Mouse (Mus musculus) midbrain, embryonic 10.5 days (tissue): ENCODE measurements around the gene Fes. TPM values are rescaled to one million over a fixed set of nuclear protein-coding genes. Genes with fewer than 3 reads are reported as not detected.

Experiments
- DNase-seq: peaks from one replicate; pipeline ENCODE4 v3.0.0-alpha.2; 2017; ENCODE audit warnings: low spot score
- H3K27ac ChIP-seq: fragments of 300-500 bp; sonication (generic); replicated peaks from 2 replicates; pipeline ENCODE4 v1.5.1; 2016; ENCODE audit warnings: mild to moderate bottlenecking
- H3K27me3 ChIP-seq: fragments of 300-500 bp; sonication (generic); 2 replicates; pipeline ENCODE4 v1.6.1; 2016; ENCODE audit warnings: low read depth, mild to moderate bottlenecking; ENCODE audit not compliant: poor library complexity, severe bottlenecking
- H3K36me3 ChIP-seq: fragments of 300-500 bp; sonication (generic); 2 replicates; pipeline ENCODE4 v1.6.1; 2016; ENCODE audit warnings: mild to moderate bottlenecking, moderate library complexity
- H3K4me1 ChIP-seq: fragments of 300-500 bp; sonication (generic); 2 replicates; pipeline ENCODE4 v1.6.1; 2016
- H3K4me3 ChIP-seq: fragments of 300-500 bp; sonication (generic); 2 replicates; pipeline ENCODE4 v1.5.1; 2016; ENCODE audit warnings: mild to moderate bottlenecking, moderate library complexity
- H3K9me3 ChIP-seq: fragments of 300-500 bp; sonication (generic); replicated peaks from 2 replicates; pipeline ENCODE4 v1.6.1; 2016; ENCODE audit warnings: mild to moderate bottlenecking
- WGBS: fragments of 180-500 bp; shearing (Covaris S2); methylation state at CpG from one replicate; pipeline ENCODE4 v1.1.7; 2016; 5-methylcytosine and 5-hydroxymethylcytosine counted together
- polyA plus RNA-seq: library from polyadenylated mRNA; unstranded; fragments of >200 nt; fragmentation: Nextera tagmentation; extraction: Ambion mirVana; gene quantifications from 2 replicates; pipeline ENCODE4 v1.2.1, GENCODE M21; 2016

Gene Fes
- polyA plus RNA-seq, 1 experiment from 2014 or later = 9.1 TPM

GRCm38 (mm10) chr7:80382919-80383318, 4.8 kb downstream of the Fes start:
- Histone ChIP-seq H3K4me3 (no peak overlapping the region), H3K9me3 (no peaks in the 10 kb centered on the region), H3K36me3 (no peaks in the 10 kb centered on the region), H3K4me1 (peaks cover 28% of the 10 kb centered on the region), H3K27ac (no peak overlapping the region), H3K27me3 (peaks cover 54% of the 10 kb centered on the region)
- DNase-seq = no peak
- WGBS = 72% methylated on average over 11 of the region's 11 CpGs

- Histone ChIP-seq H3K36me3 (no peaks in the 10 kb centered on the region), H3K4me3 (no peak overlapping the region), H3K27ac (no peak overlapping the region), H3K4me1 (peaks cover 19% of the 10 kb centered on the region), H3K27me3 (peaks cover 39% of the 10 kb centered on the region), H3K9me3 (no peaks in the 10 kb centered on the region)
- peak; percentile 36 for DNase-seq
- 63% methylated on average over 13 of the region's 13 CpGs for WGBS
Measured at GRCm38 (mm10) chr7:80379531-80379930, 8.2 kb downstream of the Fes start.

GRCm38 (mm10) chr7:80377471-80377870, 10.3 kb downstream of the Fes start:
- WGBS = 37% methylated on average over 6 of the region's 6 CpGs

GRCm38 (mm10) chr7:80376192-80376591, 11.6 kb downstream of the Fes start:
- WGBS = 79% methylated on average over 10 of the region's 10 CpGs
- Histone ChIP-seq H3K36me3 (no peaks in the 10 kb centered on the region), H3K9me3 (no peaks in the 10 kb centered on the region)

More at GRCm38 (mm10) chr7:80377471-80377870, 10.3 kb downstream of the Fes start:
- DNase-seq = peak; percentile 65
- Histone ChIP-seq H3K9me3 (no peaks in the 10 kb centered on the region), H3K27me3 (peaks cover 24% of the 10 kb centered on the region), H3K4me1 (peaks cover 14% of the 10 kb centered on the region), H3K36me3 (no peaks in the 10 kb centered on the region), H3K27ac (no peak overlapping the region), H3K4me3 (no peak overlapping the region)

GRCm38 (mm10) chr7:80375376-80376039, 12.2 kb downstream of the Fes start:
- 92% methylated on average over 9 of the region's 9 CpGs for whole genome bisulfite sequencing
- H3K27me3 ChIP-seq = peaks cover 4% of the 10 kb centered on the region; the same call in 1 of the 2 replicates
- H3K9me3 ChIP-seq = no peaks in the 10 kb centered on the region
- peaks cover 9% of the 10 kb centered on the region for H3K4me1 ChIP-seq
- no peaks in the 10 kb centered on the region for H3K36me3 ChIP-seq
- DNase-seq = no peak
- no peak overlapping the region for H3K4me3 ChIP-seq
- no peak overlapping the region for H3K27ac ChIP-seq

More at GRCm38 (mm10) chr7:80376192-80376591, 11.6 kb downstream of the Fes start:
- Histone ChIP-seq H3K4me3 (no peak overlapping the region), H3K27me3 (peaks cover 11% of the 10 kb centered on the region), H3K4me1 (peaks cover 8% of the 10 kb centered on the region), H3K27ac (no peak overlapping the region)
- DNase-seq = no peak

- H3K27ac ChIP-seq = no peak overlapping the region
- H3K9me3 ChIP-seq = no peaks in the 10 kb centered on the region
- 87% methylated on average over 3 of the region's 3 CpGs for WGBS
- H3K36me3 ChIP-seq = no peaks in the 10 kb centered on the region
- H3K4me1 ChIP-seq = peaks cover 17% of the 10 kb centered on the region
- DNase-seq = no peak
- 0 out of 2 replicates have a peak, but pooled peaks cover 3% of the 10 kb centered on the region for H3K27me3 ChIP-seq
- H3K4me3 ChIP-seq = no peak overlapping the region
Measured at GRCm38 (mm10) chr7:80374733-80375132, 13.0 kb downstream of the Fes start.

GRCm38 (mm10) chr7:80374280-80374679, 13.5 kb downstream of the Fes start:
- WGBS = 63% methylated on average over 3 of the region's 3 CpGs
- Histone ChIP-seq H3K9me3 (no peaks in the 10 kb centered on the region), H3K4me1 (peaks cover 21% of the 10 kb centered on the region), H3K27ac (no peak overlapping the region), H3K36me3 (no peaks in the 10 kb centered on the region), H3K4me3 (no peak overlapping the region), H3K27me3 (no peaks in the 10 kb centered on the region)
- no peak for DNase-seq

- no peak overlapping the region for H3K27ac ChIP-seq
- WGBS = 88% methylated on average over 12 of the region's 12 CpGs
- no peaks in the 10 kb centered on the region for H3K36me3 ChIP-seq
- no peaks in the 10 kb centered on the region for H3K9me3 ChIP-seq
- peaks cover 25% of the 10 kb centered on the region for H3K4me1 ChIP-seq
- H3K27me3 ChIP-seq = no peaks in the 10 kb centered on the region
- no peak for DNase-seq
- H3K4me3 ChIP-seq = no peak overlapping the region
Measured at GRCm38 (mm10) chr7:80373850-80374249, 13.9 kb downstream of the Fes start.

- no peaks in the 10 kb centered on the region for H3K27me3 ChIP-seq
- 84% methylated on average over 4 of the region's 4 CpGs for whole genome bisulfite sequencing
- no peaks in the 10 kb centered on the region for H3K9me3 ChIP-seq
- peaks cover 4% of the 10 kb centered on the region for H3K36me3 ChIP-seq
- H3K4me1 ChIP-seq = peaks cover 25% of the 10 kb centered on the region
- no peak overlapping the region for H3K27ac ChIP-seq
- no peak for DNase-seq
- H3K4me3 ChIP-seq = no peak overlapping the region
Measured at GRCm38 (mm10) chr7:80373352-80373751, 14.4 kb downstream of the Fes start.

GRCm38 (mm10) chr7:80372667-80373066, 15.1 kb downstream of the Fes start:
- no peaks in the 10 kb centered on the region for H3K27me3 ChIP-seq
- H3K4me3 ChIP-seq = no peak overlapping the region
- 63% methylated on average over 2 of the region's 2 CpGs for WGBS
- H3K36me3 ChIP-seq = peaks cover 11% of the 10 kb centered on the region
- no peaks in the 10 kb centered on the region for H3K9me3 ChIP-seq
- DNase-seq = no peak
- H3K4me1 ChIP-seq = peaks cover 25% of the 10 kb centered on the region
- H3K27ac ChIP-seq = no peak overlapping the region

- no peak for DNase-seq
- 82% methylated on average over 3 of the region's 3 CpGs for WGBS
- peaks cover 25% of the 10 kb centered on the region for H3K4me1 ChIP-seq
Measured at GRCm38 (mm10) chr7:80372166-80372565, 15.6 kb downstream of the Fes start.

GRCm38 (mm10) chr7:80371041-80371751, 16.6 kb downstream of the Fes start, which contains the start of gene Man2a2:
Gene Man2a2, minus strand, starts transcription at chr7:80371375.
- Histone ChIP-seq H3K9me3 (no peaks in the 10 kb centered on the region), H3K27ac (peak within 1 kb of the TSS; percentile 93), H3K36me3 (peaks cover 25% of the 10 kb centered on the region), H3K27me3 (no peaks in the 10 kb centered on the region), H3K4me1 (peaks cover 20% of the 10 kb centered on the region), H3K4me3 (peak within 1 kb of the TSS; percentile 96)
- WGBS = under 1% methylated on average over 86 of the region's 86 CpGs
- DNase-seq = peak; percentile 69

More at GRCm38 (mm10) chr7:80372166-80372565, 15.6 kb downstream of the Fes start:
- Histone ChIP-seq H3K36me3 (peaks cover 16% of the 10 kb centered on the region), H3K27me3 (no peaks in the 10 kb centered on the region), H3K9me3 (no peaks in the 10 kb centered on the region), H3K27ac (no peak overlapping the region), H3K4me3 (no peak overlapping the region)

GRCm38 (mm10) chr7:80370649-80371040, 17.1 kb downstream of the Fes start:
- no peaks in the 10 kb centered on the region for H3K9me3 ChIP-seq
- H3K27ac ChIP-seq = peak overlapping the region; percentile 93
- H3K36me3 ChIP-seq = peaks cover 31% of the 10 kb centered on the region
- H3K4me1 ChIP-seq = peaks cover 17% of the 10 kb centered on the region
- WGBS = under 1% methylated on average over 31 of the region's 31 CpGs
- peak; percentile 65 for DNase-seq
- peak overlapping the region; percentile 96 for H3K4me3 ChIP-seq
- H3K27me3 ChIP-seq = no peaks in the 10 kb centered on the region
